Mouse (Mus musculus): ENCODE measurements around the gene Selenon.
"Not testable (repeated sequence)": the region's sequence is repeated elsewhere in the genome, so short reads cannot be mapped to it uniquely, and the experiment has no call there.

Selenon gene

DNA sequence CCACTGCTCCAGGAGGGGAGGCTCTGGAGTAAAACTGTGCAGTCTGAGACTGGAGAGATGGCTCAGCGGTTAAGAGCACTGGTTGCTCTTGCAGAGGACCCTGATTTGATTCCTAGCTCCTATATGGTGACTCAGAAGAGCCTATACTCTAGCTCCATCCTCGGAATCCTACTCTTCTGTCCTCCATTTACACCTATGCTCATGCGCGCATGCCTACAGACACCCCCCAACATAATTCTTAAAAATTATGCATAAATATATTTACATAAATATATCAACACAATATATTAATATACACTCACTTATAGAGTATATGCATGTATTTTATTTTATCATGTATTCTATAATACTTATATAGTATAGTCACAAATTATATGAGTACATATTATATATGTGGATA is 41.6 kb downstream of the Selenon start:
- no peak for DNase-seq (ENCODE audit: low spot score)

DNA sequence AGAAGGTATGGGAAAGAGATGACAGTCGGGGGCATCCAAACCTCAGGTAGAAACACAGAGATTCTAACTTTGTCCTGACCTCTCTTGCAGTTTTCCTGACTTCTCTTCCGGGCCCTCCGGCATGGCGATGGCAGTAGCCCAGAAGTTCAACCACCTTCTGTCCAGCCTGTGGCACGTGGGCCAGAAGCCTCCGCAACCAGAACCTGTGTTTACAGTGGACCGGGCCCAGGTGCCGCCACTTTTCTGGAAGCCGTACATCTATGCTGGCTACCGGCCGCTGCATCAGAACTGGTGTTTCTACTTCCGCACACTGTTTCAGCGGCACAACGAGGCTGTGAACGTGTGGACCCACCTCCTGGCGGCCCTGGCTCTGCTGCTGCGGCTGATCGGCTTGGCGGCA is 45.3 kb downstream of the Selenon start:
- no peak for DNase-seq (ENCODE audit: low spot score)

DNA sequence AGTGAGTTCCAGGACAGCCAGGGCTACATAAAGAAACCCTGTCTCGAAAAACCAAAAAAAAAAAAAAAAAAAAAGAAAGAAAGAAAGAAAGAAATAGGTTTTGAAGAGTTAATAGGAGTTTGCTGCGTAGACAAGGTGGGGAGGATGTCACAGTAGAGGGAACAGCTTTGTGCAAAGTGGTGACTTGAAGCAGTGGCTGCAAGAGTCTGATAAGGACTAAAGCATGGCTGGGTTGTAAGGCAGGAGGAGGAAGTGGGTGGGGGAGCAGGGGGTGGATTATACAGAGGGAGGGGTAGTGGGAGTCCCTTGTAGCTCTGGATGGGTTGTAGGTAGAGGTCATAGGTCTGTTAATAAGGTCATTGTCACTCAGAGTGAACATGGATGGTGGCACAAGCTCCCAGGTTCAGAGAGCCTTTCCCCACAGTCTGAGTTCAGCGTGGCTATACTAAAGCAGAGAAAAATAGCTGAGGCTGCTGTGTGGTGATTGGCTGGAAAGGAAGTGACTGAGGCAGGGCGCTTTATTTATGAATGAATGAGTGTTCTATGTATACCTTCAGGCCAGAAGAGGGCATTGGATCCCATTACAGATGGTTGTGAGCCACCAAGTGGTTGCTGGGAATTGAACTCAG is 45.9 kb downstream of the Selenon start:
- DNase-seq (ENCODE audit: low spot score) = no peak

DNA sequence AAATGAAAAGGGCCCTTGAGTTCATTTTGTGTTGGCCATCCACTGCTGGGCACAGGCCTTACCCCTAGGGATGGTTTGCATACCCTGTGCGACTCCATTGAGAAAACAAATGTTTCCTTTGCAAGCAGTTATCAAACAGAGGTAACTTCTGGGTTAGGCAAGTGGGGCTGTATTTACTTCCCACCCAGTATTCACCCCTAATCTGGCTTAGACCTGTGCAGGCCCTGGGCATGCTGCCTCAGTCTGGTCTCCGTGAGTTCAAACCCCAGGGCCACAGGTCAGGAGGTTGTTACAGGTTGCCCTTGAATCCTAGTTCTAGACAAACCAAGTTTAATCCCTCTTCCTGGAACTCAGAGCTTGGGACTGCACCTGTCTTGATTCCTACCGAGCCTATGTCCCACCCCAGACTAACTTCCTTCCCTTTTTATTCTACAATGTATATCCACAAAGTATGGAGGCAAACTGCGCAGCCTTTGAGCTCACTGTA is 46.6 kb downstream of the Selenon start:
- DNase-seq (ENCODE audit: low spot score) = no peak

DNA sequence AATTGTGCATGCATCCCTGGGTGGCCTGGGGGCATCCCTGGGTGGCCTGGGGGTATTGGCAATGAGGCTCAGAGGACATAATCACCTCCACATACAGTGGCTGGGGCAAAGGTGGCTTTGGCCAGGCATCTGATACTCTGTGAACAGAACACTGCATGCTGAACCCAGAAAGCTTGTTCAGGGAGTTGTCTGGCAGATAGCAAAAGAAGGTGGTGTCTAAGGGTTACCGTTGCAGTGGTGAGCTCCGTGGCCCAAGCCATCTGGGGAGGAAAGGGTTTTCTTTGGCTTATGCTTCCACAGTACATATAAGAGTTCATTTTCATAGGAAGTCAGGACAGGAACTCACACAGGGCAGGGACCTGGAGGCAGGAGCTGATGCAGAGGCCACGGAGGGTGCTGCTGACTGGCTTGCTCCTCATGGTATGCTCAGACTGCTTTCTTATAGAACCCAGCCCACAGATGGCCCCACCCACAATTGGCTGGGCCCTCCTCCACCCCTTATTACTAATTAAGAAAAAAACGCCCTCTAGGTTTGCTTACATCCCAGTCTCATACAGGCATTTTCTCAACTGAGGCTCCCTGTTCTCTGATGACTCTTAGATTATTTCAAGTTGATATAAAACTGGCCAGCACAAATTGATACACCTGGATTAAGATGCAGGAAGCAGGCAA is 48.1 kb downstream of the Selenon start:
- DNase-seq (ENCODE audit: low spot score) = no peak

DNA sequence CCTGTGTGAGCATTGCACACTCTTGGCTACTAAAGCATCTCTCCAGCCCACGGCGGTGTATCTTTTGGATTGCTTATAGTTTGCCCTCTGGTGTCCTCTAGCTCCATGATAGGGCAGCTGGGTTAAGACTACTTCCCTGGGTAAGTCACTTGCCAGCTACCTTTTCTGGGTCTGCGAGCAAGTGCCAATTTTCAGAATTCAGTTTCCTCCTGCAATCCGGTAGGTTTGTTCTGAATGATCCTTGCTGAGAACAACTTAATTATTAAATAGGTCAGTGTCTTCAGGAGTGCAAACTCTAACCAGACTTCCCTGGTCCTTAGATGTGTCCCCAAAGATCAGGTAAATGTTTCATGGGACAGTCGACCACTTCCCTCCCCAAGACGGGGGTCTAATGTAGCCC is 50.9 kb downstream of the Selenon start:
- DNase-seq (ENCODE audit: low spot score) = no peak

DNA sequence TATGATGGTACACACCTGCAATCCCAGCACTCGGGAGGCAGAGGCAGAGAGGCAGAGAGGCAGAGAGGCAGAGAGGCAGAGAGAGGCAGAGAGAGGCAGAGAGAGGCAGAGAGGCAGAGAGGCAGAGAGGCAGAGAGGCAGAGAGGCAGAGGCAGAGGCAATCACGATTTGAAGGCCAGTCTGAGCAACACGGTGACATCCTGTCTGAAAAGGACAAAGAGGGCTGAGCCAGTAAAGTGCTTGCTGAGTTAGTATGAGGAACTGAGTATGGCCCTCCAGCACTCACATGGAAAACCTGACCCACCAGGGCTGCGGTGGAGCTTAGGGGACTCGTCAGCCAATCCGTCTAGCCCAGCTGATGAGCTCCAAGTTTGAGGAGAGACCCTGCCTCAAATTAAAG is 53.0 kb downstream of the Selenon start:
- DNase-seq (ENCODE audit: low spot score) = not testable (repeated sequence)

DNA sequence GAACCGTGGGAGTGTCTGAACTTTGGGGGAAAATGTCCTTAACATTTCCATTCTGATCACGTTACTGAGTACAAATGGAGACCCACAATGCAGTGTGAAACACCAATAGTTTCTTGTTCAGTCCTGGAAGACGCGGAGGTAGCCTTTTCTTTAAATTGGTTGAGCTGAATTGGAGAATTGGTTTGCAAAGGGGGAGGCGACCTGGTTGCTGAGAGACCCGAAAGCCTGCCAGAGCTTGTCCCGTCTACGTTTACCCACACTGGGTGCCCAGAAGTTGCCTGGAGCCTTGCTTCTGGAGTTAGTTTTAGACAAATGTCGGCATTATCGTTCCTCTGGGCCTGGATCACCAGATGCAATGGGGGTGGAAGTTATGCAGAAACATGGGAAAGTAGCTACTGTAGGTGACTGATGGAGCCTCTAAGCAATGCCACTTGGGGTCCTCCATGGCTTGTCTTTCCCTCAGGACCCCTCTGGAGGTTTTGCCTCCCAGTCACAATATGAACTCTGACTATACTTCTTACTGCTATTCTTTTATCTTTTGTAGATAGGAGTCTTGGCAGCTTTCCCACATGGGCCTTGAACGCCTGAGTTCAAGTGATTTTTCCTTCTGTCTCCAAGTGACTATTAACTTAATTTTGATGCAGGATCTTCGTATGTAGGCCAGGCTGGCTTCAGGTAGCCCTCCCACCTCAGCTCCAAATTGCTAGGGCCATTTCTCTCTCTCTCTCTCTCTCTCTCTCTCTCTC is 53.8 kb downstream of the Selenon start:
- DNase-seq (ENCODE audit: low spot score) = no peak

DNA sequence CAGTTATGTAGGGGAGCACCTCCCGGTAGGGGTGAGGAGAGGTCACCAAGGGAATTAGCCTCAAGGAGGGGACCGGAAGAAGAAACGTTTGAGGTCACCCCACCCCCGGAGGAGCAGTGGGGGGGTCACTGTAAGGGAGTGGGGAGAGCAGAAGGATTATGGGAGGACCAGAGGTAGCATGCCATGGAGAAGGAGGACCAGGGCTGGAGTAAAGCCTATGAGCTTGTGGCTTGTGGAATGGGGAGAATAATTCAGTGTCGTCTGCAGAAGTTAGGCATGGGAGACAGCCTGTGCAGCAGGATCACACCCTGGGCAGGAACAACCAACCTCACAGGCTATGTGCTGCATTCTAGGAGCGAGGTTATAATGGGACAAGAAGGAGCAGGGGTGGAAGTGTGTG is 54.7 kb downstream of the Selenon start:
- DNase-seq (ENCODE audit: low spot score) = no peak

DNA sequence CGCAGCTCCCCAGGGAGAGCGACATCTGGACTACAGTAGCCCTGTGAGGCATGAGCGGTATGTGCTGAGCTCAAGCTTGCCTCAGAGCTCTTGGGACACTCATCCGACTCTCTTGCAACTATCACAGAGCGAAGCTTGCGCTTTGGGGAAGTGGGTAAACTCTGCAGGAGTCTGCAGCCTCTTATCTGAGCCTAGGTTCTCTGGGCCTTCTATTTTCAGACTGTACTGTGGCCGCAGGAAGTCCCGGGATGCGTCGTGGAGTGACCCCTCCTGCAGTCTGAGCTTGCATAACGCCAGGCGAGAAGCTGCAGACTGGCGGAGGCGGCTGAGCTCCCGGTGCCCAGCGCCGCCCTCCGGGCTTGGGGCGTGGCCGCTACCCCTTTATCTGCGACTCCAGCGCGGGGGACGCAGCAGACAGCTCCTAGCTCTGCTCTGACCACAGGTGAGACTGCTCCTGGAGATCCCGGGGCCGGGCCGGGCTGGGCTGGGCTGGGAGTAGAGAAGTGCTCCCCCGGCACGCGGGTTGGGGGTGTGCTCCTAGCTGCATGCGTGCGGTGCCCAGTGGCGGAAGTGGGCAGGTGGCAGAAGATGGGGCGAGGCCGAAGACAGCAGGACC is 55.3 kb downstream of the Selenon start, which contains the start of gene Paqr7:
Paqr7 (plus strand) TSS at position 103 of the 616 bp plus-strand sequence.
- no peak for DNase-seq (ENCODE audit: low spot score)

DNA sequence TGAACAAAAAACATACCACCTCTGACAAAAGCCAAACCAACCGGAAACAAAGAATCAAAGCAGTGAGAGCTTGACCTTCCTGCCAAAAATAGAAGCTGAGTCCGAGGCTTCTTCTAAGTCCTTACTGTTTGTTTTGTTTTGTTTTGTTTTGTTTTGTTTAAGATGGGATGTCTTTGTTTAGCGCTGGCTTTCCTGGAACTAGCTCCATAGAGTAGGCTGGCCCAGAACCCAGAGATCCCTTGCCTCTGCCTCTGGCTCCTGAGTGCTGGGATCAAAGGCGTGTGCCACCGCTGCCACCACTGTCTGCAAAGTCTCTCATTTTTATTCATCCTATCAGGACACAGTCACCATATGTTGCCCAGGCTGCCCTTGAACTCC is 56.4 kb downstream of the Selenon start:
- no peak for DNase-seq (ENCODE audit: low spot score)

DNA sequence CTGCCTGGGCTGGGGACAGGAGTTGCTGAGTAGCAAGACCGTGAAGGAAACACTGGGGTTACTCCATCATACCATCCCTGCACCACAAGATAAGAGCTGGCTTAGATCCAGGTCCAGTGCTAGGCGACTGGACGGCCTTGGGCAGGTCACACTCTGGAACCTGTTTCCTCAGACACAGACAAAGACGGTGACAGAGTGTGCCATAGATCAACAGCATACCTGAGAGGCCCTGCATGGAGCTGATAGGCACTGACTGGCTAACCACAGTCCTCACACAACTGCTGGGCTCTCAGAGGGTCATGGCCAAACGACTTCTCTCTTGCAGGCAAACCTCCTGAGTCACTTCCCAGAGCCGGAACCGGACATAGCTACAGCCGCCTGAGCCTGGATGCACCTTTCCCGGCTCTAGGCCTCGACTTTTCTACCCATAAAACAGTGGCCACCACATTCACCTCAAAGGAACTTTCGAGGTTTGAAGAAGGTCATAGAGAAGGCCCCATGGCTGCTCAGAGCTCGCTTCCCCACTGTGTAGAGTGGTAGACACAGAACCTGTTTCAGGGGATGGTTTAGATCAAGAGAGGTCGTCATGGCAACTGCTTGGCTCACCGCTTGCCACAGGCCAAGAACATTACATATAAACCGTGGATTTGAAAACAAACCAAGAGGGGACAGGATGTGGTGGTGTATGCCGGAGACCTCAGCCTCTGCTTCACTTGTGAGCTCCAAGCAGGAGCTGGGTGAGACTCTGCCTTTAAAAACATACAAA is 57.0 kb downstream of the Selenon start:
- no peak for DNase-seq (ENCODE audit: low spot score)

DNA sequence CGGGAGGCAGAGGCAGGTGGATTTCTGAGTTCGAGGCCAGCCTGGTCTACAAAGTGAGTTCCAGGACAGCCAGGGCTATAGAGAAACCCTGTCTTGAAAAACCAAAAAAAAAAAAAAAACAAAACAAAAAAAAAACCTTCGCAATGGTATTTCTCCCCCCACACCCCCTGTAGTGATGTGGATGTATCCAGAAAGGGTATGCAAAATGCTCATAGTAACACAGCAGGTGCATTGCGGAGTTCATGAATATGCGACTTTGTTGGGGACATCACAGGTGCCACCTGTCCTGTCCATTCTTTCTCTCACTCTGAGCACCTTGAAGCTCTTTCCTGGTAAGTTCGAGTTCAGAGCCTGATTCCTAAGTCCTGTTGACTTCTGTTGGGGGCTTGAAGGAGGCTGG is 57.8 kb downstream of the Selenon start:
- DNase-seq (ENCODE audit: low spot score) = not testable (repeated sequence)

DNA sequence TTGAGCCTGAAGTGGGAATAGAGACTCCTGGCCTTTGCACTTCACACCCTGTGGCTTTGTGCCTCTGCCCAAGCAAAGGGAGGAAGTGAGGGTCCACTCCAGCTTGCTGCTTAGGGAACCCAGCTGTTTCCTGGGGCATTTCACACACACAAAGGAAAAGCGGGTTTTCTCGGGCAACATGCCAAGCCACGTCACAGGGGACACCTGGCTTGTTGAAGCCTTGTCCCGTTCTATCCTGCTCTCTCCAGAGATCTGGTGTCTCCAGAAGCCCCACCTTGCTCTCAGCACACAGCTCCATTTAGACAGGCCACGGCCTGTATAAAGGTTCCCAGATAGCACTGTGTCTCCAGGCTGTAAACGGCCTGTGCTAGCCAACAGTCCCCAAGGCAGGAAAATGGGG is 60.2 kb downstream of the Selenon start:
- no peak for DNase-seq (ENCODE audit: low spot score)

DNA sequence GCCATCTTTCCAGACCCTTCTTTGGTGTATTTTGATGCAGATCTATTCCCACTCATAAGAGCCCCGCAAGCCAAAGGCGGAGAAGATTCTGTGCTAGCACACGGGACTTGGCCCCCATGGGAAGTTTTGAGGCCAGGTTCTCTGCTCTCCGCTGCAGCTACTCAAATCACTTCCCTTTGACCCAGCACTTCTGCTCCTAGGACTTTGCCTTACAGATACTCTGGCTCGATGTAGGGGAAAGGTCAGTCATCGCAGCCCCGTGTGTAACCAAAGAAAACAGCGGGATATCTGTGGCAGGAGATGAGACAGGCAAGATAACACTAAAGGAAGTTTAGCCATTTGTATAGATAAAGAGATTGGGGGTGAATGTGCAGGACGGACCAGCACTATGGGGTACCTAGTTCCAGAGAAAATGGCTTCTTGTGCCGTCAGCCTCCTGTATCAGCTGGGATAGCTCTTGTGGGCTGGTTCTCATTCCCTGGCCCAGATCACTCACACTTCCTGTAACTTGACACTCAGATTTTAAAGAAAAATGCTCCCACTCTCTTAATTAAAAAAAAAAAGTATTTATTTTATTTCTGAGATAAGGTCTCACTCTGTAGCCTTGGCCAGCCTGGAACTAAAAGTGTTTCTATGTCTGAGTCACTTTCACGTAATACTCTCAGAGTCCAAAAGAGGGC is 61.8 kb downstream of the Selenon start:
- DNase-seq (ENCODE audit: low spot score) = no peak

DNA sequence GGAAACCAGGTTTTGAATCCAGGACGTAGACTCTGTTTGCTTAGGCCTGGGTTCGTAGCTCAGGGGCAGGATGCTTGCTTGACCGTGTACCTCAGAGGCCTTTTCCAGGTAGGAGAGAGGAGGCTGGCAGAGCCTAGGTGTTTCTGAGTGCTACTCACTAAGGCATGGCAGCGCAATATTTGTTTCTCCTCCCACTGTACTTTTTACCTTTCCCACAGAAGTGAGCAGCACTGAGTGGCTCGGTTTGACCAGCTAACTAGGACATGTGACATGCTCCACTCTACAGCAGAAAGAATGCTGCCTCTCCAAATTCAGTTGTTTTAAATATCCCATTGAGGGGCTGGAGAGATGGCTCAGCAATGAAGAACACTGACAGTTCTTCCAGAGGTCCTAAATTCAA is 63.8 kb downstream of the Selenon start:
- DNase-seq (ENCODE audit: low spot score) = no peak

Data from urinary bladder, postnatal 10 days (tissue).